Mouse (Mus musculus) adipocyte (in vitro differentiated cells): ENCODE results near the gene Serpina1b.
"Not testable (repeated sequence)": the region's sequence is repeated elsewhere in the genome, so short reads cannot be mapped to it uniquely, and the experiment has no call there.

Experiments
- DNase-seq: peaks from one replicate; pipeline ENCODE4 v3.0.0-alpha.2; 2016; ENCODE audit warnings: low spot score

Gene Serpina1b

GRCm38 (mm10) chr12:103830273-103830672 lies at the start of gene Serpina1b:
Serpina1b (minus strand) TSS chr12:103830373.
- not testable (repeated sequence) for DNase-seq

- not testable (repeated sequence) for DNase-seq
Observed at GRCm38 (mm10) chr12:103866873-103867272, 36.7 kb upstream of the Serpina1b start.

GRCm38 (mm10) chr12:103863101-103863974 lies 33.2 kb upstream of the Serpina1b start, which contains the start of gene Serpina1a:
Serpina1a (minus strand) TSS chr12:103863562.
- DNase-seq = not testable (repeated sequence)

DNA sequence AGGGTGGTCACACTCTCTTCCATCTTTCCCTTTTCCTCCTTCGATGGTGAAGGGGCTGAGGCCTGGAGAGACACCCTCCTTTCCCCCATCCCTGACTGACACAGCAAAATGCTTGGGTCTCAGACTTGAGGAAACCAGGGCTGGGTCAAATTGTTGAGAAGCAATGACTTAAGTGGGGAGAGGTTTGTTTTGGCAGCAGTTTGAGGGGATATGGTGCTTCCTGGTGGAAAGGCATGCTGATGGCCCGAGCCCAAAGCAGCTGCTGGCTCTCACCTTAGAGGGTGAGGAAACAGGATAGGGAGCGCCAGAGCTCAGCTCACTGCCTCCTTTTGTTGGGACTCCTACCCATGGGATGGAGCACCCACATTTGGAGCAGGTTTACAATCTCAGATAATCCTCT lies 30.8 kb upstream of the Serpina1b start:
- DNase-seq = no peak

- not testable (repeated sequence) for DNase-seq
Observed at GRCm38 (mm10) chr12:103860571-103860970, 30.4 kb upstream of the Serpina1b start.

- not testable (repeated sequence) for DNase-seq
Observed at GRCm38 (mm10) chr12:103859584-103859983, 29.4 kb upstream of the Serpina1b start.

DNA sequence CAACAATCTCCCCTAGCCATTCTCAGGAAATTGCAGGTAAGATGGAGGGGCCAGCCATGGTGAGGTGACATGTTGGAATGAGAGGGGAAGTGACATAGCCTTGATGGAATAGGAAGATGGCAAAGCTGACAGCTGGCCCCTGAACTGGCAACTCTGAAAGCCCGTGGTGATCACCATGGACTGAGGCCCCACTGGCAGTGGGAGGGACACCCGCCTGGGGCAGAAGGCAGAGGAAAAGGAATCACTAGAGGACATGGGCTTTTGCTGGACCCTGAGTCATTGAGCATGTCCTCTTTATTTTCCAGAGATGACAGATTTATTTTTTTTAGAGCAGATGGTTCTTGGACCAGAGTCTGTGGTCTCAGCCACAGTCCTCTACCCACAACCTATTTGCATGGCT lies 22.9 kb upstream of the Serpina1b start:
- not testable (repeated sequence) for DNase-seq

GRCm38 (mm10) chr12:103827661-103828372 lies 2.4 kb downstream of the Serpina1b start:
- DNase-seq = not testable (repeated sequence)

GRCm38 (mm10) chr12:103823826-103824225 lies 6.3 kb downstream of the Serpina1b start:
- DNase-seq = not testable (repeated sequence)

DNA sequence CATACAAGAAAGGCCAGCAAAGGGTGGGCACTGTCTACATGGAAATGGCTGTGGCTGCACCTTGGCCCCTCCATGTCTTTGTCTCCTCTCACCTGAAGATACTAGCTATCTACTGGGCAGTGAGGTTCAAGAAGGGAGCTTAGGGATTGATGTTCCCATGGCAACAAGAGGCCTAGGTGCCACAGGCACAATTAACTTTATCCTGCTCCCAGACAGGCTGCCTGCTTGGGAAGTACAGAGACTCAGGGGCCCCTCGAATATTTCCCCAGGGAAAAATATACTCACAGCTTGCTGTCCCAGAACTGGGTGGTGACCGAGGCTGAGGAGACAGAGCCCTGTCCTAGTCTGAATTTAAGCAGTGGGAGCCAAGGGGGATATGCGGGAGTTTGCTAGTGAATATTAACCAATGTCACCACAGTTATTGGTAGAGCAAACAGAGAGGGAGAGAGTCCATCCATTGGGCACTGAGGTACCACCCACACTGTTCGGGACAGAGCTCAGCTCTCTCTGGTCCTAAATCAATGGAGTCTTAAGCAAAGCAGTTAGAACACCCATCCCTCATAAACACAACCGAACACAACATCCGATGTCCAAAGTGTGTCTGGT lies 56.8 kb downstream of the Serpina1b start, which contains the start of gene Serpina1d:
Gene Serpina1d, minus strand, starts transcription at position 347 of the 606 bp plus-strand sequence.
- not testable (repeated sequence) for DNase-seq

DNA sequence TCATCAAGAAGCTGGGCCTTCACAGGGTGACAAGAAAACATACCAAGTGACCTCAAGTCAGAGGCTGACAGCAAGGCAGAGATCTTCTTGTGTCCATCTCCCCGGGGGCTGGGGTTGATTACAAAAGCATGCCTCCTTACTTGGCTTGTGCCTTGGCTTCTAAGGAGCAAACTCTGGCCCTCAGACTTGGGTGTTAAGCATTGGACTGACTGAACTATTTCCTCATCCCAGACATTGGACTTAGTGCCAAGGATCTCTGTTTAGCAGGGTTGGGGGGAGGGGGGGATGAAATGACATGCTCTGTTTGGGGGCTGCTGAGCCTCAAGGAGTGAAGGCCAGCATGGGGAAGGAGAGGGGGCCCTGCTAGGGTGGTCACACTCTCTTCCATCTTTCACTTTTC lies 59.6 kb downstream of the Serpina1b start:
- not testable (repeated sequence) for DNase-seq

DNA sequence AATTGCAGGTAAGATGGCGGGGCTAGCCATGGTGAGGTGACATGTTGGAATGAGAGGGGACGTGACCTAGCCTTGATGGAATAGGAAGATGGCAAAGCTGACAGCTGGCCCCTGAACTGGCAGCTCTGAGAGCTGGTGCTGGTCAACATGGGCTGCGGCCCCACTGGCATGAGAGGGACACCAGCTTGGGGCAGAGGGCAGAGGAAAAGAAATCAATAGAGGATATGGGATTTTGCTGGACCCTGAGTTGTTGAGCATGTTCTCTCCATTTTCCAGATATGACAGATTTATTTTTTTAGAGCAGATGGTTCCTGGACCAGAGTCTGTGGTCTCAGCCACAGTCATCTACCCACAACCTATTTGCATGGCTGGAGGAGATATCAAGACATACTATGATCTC lies 67.1 kb downstream of the Serpina1b start:
- DNase-seq = not testable (repeated sequence)

DNA sequence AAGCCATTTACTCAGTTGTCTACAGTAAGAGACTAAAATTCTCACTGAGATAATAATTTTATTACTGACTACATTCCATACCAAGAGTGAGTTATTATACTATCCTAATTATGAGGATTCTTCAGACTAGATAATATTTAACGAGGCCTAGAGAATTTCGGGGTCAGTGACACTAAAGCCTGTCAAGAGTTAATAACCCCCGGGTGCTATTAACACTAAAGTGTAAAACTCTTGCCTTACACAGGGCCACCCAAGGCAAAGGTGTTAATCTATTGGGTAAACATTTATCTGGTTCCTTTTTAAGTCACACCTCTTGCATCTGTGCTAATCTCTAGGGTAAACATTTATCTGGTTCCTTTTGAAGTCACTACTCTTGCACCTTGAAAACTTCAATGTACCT lies 69.9 kb downstream of the Serpina1b start:
- DNase-seq = not testable (repeated sequence)

GRCm38 (mm10) chr12:103745957-103746356 lies 84.2 kb downstream of the Serpina1b start:
- DNase-seq = not testable (repeated sequence)

DNA sequence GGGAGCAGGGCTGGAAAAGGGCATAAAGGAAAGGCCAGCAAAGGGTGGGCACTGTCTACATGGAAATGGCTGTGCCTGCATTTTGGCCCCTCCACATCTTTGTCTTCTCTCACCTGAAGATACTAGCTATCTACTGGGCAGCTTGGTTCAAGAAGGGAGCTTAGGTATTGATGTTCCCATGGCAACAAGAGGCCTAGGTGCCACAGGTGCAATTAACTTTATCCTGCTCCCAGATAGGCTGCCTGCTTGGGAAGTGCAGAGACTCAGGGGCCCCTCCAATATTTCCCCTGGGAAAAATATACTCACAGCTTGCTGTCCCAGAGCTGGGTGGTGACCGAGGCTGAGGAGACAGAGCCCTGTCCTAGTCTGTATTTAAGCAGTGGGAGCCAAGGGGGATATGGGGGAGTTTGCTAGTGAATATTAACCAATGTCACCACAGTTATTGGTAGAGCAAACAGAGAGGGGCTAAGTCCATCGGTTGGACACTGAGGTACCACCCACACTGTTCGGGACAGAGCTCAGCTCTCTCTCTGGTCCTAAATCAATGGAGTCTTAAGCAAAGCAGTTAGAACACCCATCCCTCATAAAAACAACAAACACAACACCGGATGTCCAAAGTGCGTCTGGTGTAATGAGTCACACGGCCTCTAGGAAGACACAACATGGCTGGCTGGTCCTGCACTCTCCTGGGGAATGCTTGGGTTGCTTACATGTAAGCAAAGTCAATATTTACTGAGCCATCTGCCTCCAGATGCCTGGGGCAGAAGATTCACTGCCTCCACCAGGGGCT lies 92.2 kb downstream of the Serpina1b start:
- not testable (repeated sequence) for DNase-seq

- not testable (repeated sequence) for DNase-seq
Observed at GRCm38 (mm10) chr12:103735566-103735965, 94.6 kb downstream of the Serpina1b start.

DNA sequence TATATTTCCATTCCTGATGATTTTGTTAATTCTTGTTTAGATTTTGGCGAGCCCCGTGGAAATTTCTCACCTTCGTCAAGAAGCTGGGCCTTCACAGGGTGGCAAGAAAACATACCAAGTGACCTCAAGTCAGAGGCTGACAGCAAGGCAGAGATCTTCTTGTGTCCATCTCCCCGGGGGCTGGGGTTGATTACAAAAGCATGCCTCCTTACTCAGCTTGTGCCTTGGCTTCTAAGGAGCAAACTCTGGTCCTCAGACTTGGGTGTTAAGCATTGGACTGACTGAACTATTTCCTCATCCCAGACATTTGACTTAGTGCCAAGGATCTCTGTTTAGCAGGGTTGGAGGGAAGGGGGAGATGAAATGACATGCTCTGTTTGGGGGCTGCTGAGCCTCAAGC lies 95.1 kb downstream of the Serpina1b start:
- not testable (repeated sequence) for DNase-seq

DNA sequence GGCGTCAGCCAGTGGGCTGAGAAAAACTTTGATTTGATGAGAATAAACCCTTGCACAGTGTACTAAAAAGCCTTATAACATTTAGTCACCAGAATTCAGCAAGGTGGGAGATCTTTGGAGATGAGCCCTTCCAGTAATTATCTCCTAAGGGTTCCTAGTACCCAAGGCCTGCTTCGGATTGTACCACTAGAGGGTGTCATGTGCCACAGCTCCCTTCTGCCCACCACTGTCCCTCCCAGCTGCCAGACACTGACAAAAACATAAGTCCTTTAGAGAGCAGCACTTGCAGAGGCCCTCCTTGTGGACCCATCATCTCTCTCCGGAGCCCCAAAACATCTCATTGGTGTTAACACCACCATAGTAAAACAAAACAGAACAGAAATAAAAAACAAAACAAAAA lies 118.6 kb downstream of the Serpina1b start:
- DNase-seq = no peak

GRCm38 (mm10) chr12:103710405-103710804 lies 119.8 kb downstream of the Serpina1b start:
- no peak for DNase-seq

DNA sequence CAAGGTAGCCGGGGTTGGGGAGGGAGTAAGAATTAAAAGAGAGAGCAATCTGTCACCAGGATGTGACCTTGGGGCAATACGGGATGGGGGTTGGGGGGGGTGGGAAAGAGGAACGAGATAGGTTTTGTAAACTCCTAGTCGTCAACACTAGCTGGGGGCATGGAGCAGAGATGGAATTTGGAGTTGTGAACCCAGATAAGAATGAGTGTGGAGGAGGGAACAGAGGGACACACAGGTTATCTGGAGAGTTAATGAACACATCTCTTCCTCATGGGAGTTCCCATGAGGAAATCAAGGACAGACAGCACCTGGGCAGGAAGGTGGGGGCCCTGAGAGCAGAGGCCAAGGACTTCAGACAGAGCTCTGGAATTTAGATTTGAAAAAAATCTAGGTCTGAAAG lies 124.1 kb downstream of the Serpina1b start:
- no peak for DNase-seq

- no peak for DNase-seq
Observed at GRCm38 (mm10) chr12:103705547-103705946, 124.6 kb downstream of the Serpina1b start.
